Mouse (Mus musculus) CD8-positive naive resting alpha-beta T cell, adult 2 months (primary cell): ENCODE measurements around the gene Llph.

ENCODE experiments used
- DNase-seq, 2 experiments: peaks; one replicate each; pipeline ENCODE4 v3.0.0; 2022; ENCODE audit warnings: low read depth in 2 of 2, low spot score in 2 of 2

Gene Llph

GRCm38 (mm10) chr10:120218996-120219395 is 7.9 kb upstream of the Llph start:
- no peak for DNase-seq

GRCm38 (mm10) chr10:120219578-120220359 is 7.1 kb upstream of the Llph start:
- DNase-seq, result no peak

- DNase-seq, result no peak
These were observed 6.1 kb upstream of the Llph start for GRCm38 (mm10) chr10:120220776-120221175.

- peak; percentile 69 to 74 for DNase-seq
These were observed 4.8 kb downstream of the Llph start for GRCm38 (mm10) chr10:120231718-120232117.

- peak in 1 of 2 experiments; percentile 50 for DNase-seq
These were observed 6.9 kb downstream of the Llph start for GRCm38 (mm10) chr10:120233655-120234367.

- no peak for DNase-seq
These were observed 10.0 kb downstream of the Llph start for GRCm38 (mm10) chr10:120236855-120237254.

- no peak for DNase-seq
These were observed 11.4 kb downstream of the Llph start for GRCm38 (mm10) chr10:120238241-120238640.

GRCm38 (mm10) chr10:120239476-120239875 is 12.6 kb downstream of the Llph start:
- DNase-seq, result no peak

GRCm38 (mm10) chr10:120242421-120242820 is 15.6 kb downstream of the Llph start:
- DNase-seq, result no peak

GRCm38 (mm10) chr10:120245681-120246080 is 18.8 kb downstream of the Llph start:
- DNase-seq, result no peak

- DNase-seq, result peak; percentile 35 to 58
These were observed 20.3 kb downstream of the Llph start for GRCm38 (mm10) chr10:120246994-120247750.

GRCm38 (mm10) chr10:120250911-120251683 is 24.2 kb downstream of the Llph start:
- DNase-seq, result no peak

GRCm38 (mm10) chr10:120251791-120252190 is 24.9 kb downstream of the Llph start:
- no peak for DNase-seq

- no peak for DNase-seq
These were observed 25.9 kb downstream of the Llph start for GRCm38 (mm10) chr10:120252800-120253199.

GRCm38 (mm10) chr10:120257231-120257630 is 30.4 kb downstream of the Llph start:
- DNase-seq, result peak in 1 of 2 experiments; percentile 28

- DNase-seq, result no peak
These were observed 40.9 kb downstream of the Llph start for GRCm38 (mm10) chr10:120267790-120268189.

GRCm38 (mm10) chr10:120269946-120270345 is 43.1 kb downstream of the Llph start:
- no peak for DNase-seq

- DNase-seq, result peak; percentile 50 to 59
These were observed 43.9 kb downstream of the Llph start for GRCm38 (mm10) chr10:120270777-120271176.

GRCm38 (mm10) chr10:120271318-120271717 is 44.4 kb downstream of the Llph start:
- DNase-seq, result no peak

- no peak for DNase-seq
These were observed 45.0 kb downstream of the Llph start for GRCm38 (mm10) chr10:120271879-120272269.
